Mouse (Mus musculus) cortical plate, adult 2 months (tissue): Measurements from ENCODE around the gene Clec2d. TPM values are rescaled to one million over a fixed set of nuclear protein-coding genes. Genes with fewer than 3 reads are reported as not detected.

Experiments used
- H3K27ac ChIP-seq: fragments of 200-500 bp; 2 replicates; pipeline ENCODE4 v1.5.1; 2012; ENCODE audit warnings: low read length, control low read depth, inconsistent platforms; ENCODE audit not compliant: insufficient read depth
- H3K4me1 ChIP-seq: fragments of 200-500 bp; 2 replicates; pipeline ENCODE4 v1.6.1; 2011; ENCODE audit warnings: low read length; ENCODE audit not compliant: control insufficient read depth, insufficient read depth
- H3K4me3 ChIP-seq: fragments of 200-500 bp; 2 replicates; pipeline ENCODE4 v1.5.1; 2011; ENCODE audit warnings: mild to moderate bottlenecking, low read length, control low read depth; ENCODE audit not compliant: insufficient read depth
- CTCF ChIP-seq: fragments of 200-500 bp; IDR thresholded peaks from 2 replicates; pipeline ENCODE4 v1.5.1; 2011; ENCODE audit warnings: mild to moderate bottlenecking, control low read depth, low read length; ENCODE audit not compliant: insufficient read depth; ENCODE audit errors: extremely low read depth
- POLR2A ChIP-seq: fragments of 200-500 bp; IDR thresholded peaks from 2 replicates; pipeline ENCODE4 v1.6.1; 2011; ENCODE audit warnings: mild to moderate bottlenecking, low read length, control low read depth; ENCODE audit not compliant: insufficient read depth; ENCODE audit errors: extremely low read depth
- polyA plus RNA-seq: library from polyadenylated mRNA; depleted of rRNA; stranded (reverse); fragments of >200 nt; gene quantifications from 2 replicates; pipeline ENCODE4 v1.2.3, GENCODE M21; 2012

The Clec2d gene
- polyA plus RNA-seq, 1 experiment: 15.6 TPM

- TF ChIP-seq POLR2A (no peak), CTCF (no peak)
- Histone ChIP-seq H3K4me1 (no peaks in the 10 kb centered on the region), H3K27ac (no peak overlapping the region), H3K4me3 (no peak overlapping the region)
These were observed 41.9 kb downstream of the Clec2d start for GRCm38 (mm10) chr6:129222188-129222800.

- TF ChIP-seq POLR2A (no peak), CTCF (no peak)
- no peak overlapping the region for H3K4me3 ChIP-seq
- no peaks in the 10 kb centered on the region for H3K4me1 ChIP-seq
- no peak overlapping the region for H3K27ac ChIP-seq
These were observed 43.2 kb downstream of the Clec2d start for GRCm38 (mm10) chr6:129223611-129224010.

GRCm38 (mm10) chr6:129224090-129224489 lies 43.7 kb downstream of the Clec2d start:
- Histone ChIP-seq H3K4me3 (no peak overlapping the region), H3K4me1 (no peaks in the 10 kb centered on the region; the same call in 1 of the 2 replicates), H3K27ac (no peak overlapping the region)
- no peak for TF ChIP-seq CTCF

DNA sequence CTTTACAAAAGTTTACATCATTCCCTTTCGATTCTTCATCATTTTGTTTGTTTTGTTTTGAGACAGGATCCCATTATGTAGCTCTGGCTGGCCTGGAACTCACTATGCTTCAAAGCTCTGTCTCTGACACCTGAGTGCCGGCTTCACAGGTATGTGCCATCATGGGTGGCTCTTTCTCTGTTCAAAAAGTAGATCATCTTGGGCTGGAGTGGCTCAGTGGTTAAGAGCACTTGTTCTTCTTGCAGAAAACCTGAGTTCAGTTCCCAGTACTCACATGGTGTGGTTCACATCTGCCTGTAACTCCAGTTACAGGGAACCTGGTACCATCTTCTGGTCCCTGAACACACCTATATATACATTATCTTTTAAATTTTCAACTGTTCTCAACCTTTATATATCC lies 44.7 kb downstream of the Clec2d start:
- no peak for TF ChIP-seq POLR2A
- no peak for TF ChIP-seq CTCF
- Histone ChIP-seq H3K27ac (no peak overlapping the region), H3K4me1 (no peaks in the 10 kb centered on the region; the same call in 1 of the 2 replicates), H3K4me3 (no peak overlapping the region)

- Histone ChIP-seq H3K4me1 (no peaks in the 10 kb centered on the region; the same call in none of the 2 replicates), H3K27ac (peak overlapping the region; percentile 87), H3K4me3 (no peak overlapping the region)
- TF ChIP-seq CTCF (no peak), POLR2A (no peak)
These were observed 48.7 kb downstream of the Clec2d start for GRCm38 (mm10) chr6:129228935-129229773.

DNA sequence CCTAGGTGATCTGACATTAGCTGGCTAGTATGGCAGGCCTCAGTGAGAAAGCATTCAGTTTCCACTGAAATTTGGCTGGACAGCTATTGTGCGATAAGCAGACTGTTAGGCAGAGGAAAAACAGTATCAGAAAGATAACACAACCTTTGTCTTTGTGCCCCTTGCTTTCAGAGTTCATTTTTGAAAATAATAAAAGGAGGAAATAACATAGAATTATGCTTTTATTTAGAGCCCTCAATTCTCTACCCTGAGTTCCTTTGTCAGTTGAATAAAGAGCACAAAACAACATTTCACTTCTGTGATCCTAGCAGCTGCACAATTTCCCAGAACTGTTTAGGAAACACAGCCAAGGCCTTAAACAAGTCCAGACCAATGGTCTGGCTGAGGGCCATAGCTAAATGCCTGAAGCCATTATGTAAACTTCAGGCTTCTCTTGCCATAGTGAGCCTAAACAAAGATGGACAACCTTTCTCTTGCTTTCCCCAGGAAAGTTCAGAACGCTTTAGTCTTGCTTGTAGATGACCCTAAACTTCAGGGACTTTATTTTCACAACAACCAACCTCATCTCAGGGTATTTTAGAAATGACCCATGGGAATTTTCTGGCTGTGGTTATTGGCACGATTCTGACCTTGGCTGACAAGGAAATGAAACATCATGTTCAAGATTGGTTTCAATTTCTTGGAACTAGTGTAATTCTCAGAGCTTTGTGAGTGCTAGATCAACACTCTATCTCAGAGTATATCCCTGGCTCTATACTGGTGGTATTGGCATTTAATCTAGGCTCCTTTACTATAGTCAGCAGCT lies 49.6 kb downstream of the Clec2d start:
- Histone ChIP-seq H3K27ac (peak overlapping the region; percentile 92), H3K4me1 (no peaks in the 10 kb centered on the region; the same call in none of the 2 replicates), H3K4me3 (no peak overlapping the region)
- TF ChIP-seq POLR2A (no peak), CTCF (no peak)

GRCm38 (mm10) chr6:129232005-129232841 lies 51.8 kb downstream of the Clec2d start:
- Histone ChIP-seq H3K4me3 (no peak overlapping the region), H3K27ac (peak overlapping the region; percentile 71; the same call in 1 of the 2 replicates), H3K4me1 (no peaks in the 10 kb centered on the region; the same call in none of the 2 replicates)
- TF ChIP-seq CTCF (no peak), POLR2A (no peak)

DNA sequence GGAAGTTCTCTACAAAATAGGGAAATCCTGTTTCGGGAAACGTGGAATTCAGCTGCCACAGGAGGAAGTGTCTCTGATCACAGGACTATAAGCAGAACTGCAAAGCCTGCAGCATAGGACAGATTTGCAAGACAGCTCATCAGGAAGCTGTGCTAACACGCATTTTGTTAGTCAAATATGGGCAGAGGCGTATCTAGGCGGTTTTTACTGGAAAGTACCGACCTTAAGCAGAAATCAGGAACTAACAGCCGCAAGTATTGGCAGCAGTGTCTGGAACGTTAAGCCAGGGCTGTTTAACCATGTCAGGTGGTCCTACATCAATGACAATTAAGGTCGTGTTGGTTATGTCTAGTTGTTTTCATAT lies 52.4 kb downstream of the Clec2d start:
- Histone ChIP-seq H3K27ac (no peak overlapping the region), H3K4me1 (no peaks in the 10 kb centered on the region; the same call in none of the 2 replicates), H3K4me3 (no peak overlapping the region)
- TF ChIP-seq CTCF: no peak
- no peak for TF ChIP-seq POLR2A

DNA sequence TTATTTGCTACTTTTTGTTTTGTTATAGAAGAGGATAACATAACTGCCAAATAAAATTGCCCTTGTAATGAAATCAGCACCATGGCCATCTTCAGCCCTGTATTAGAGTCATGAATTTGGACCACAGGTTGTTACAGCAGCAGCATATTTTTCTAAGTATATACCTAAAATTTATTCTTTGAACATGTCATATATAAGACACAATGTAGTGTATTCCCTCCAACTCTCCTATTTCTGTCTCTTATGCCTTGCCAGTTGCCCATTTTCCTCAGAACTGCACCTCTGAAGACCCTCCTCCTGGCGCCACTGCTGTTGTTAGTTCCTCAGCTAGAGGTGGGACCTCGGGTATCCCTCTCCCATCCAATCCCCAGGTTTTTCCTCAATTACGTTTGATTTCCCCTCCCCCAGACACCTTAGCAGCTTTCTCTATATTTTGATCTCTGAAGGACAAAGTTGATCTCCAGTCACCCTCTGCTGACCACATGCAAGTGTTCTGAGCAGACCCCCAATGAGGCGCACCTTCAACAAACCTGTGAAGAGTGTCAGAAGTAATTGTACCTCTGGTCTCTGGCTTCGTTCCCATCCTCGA lies 53.0 kb downstream of the Clec2d start:
- peak overlapping the region; percentile 59; the same call in 1 of the 2 replicates for H3K27ac ChIP-seq
- no peak overlapping the region for H3K4me3 ChIP-seq
- TF ChIP-seq CTCF (no peak), POLR2A (no peak)
- no peaks in the 10 kb centered on the region; the same call in none of the 2 replicates for H3K4me1 ChIP-seq
